ENCODE assay signal across 16 mouse cellular contexts in genomic region chr7:111277703-111278102, GRCm38 (mm10).
"Had no signal": no experiment of that assay in that cellular context is flagged by ENCODE, and none has a peak within 500 bp of the region (broad histone marks: within the 10 kb centered on the region; RNA-seq: fewer than 3 reads in every experiment).

No protein-coding gene starts in this region.

- H3K9me3 ChIP-seq: intestine, embryonic 15.5 days; kidney, embryonic 15.5 days; limb, embryonic 10.5 days; limb, embryonic 13.5 days; midbrain, embryonic 12.5 days; midbrain, embryonic 15.5 days; neural tube, embryonic 13.5 days had no signal

- H3K36me3 ChIP-seq: intestine, embryonic 15.5 days; kidney, embryonic 15.5 days; limb, embryonic 10.5 days; limb, embryonic 13.5 days; midbrain, embryonic 12.5 days; midbrain, embryonic 15.5 days; neural tube, embryonic 13.5 days had no signal

- H3K4me2 ChIP-seq: intestine, embryonic 15.5 days; kidney, embryonic 15.5 days; limb, embryonic 13.5 days; midbrain, embryonic 12.5 days; midbrain, embryonic 15.5 days; neural tube, embryonic 13.5 days had no signal

- H3K4me3 ChIP-seq: intestine, embryonic 15.5 days; kidney, embryonic 15.5 days; limb, embryonic 10.5 days; limb, embryonic 13.5 days; midbrain, embryonic 12.5 days; midbrain, embryonic 15.5 days; neural tube, embryonic 13.5 days had no signal

- DNase-seq: kidney, adult 11 months; kidney, adult 8-10 months; kidney, postnatal 10 days; kidney, postnatal 36 days; lung, adult 2 months; thymus, adult 2 months; thymus, postnatal 14 days; thymus, postnatal 4 days had no signal

- H3K9ac ChIP-seq: intestine, embryonic 15.5 days; kidney, embryonic 15.5 days; limb, embryonic 13.5 days; liver, embryonic 14.5 days; midbrain, embryonic 12.5 days; midbrain, embryonic 15.5 days; neural tube, embryonic 13.5 days had no signal

- ATAC-seq: intestine, embryonic 15.5 days; midbrain, embryonic 15.5 days had no signal

- H3K4me1 ChIP-seq: intestine, embryonic 15.5 days; midbrain, embryonic 12.5 days; midbrain, embryonic 15.5 days had no signal

- H3K27ac ChIP-seq: intestine, embryonic 15.5 days; kidney, embryonic 15.5 days; limb, embryonic 10.5 days; limb, embryonic 13.5 days; liver, embryonic 14.5 days; midbrain, embryonic 12.5 days; midbrain, embryonic 15.5 days; neural tube, embryonic 13.5 days had no signal

- H3K27me3 ChIP-seq: intestine, embryonic 15.5 days; midbrain, embryonic 12.5 days; midbrain, embryonic 15.5 days; neural tube, embryonic 13.5 days had no signal
